Mouse (Mus musculus): Measurements from ENCODE around the gene Mad1l1. TPM values are rescaled to one million over a fixed set of nuclear protein-coding genes. Genes with fewer than 3 reads are reported as not detected.

The Mad1l1 gene
- polyA plus RNA-seq, 1 experiment = 51.5 TPM

- Histone ChIP-seq H3K36me3 (ENCODE audit: control insufficient read depth, insufficient read depth) (peaks cover 6% of the 10 kb centered on the region), H3K27me3 (ENCODE audit: control insufficient read depth, insufficient read depth, insufficient read length) (no peaks in the 10 kb centered on the region), H3K79me3 (ENCODE audit: low read depth) (no peaks in the 10 kb centered on the region), H3K4me3 (ENCODE audit: insufficient read depth, poor library complexity, severe bottlenecking) (no peak overlapping the region), H3K79me2 (ENCODE audit: control insufficient read depth, insufficient read depth) (no peaks in the 10 kb centered on the region), H3ac (ENCODE audit: control insufficient read depth, insufficient read length, low read depth) (no peak overlapping the region)
- TF ChIP-seq CTCF (IDR thresholded peaks at IDR 0.05; ENCODE audit: control insufficient read depth, insufficient read depth, insufficient read length) (no peak), MAX (IDR thresholded peaks at IDR 0.05) (no peak), CEBPB (IDR thresholded peaks at IDR 0.05; ENCODE audit: low read depth) (no peak), FOSL1 (IDR thresholded peaks at IDR 0.05; ENCODE audit: insufficient read depth, low read length, poor library complexity, severe bottlenecking) (no peak), MYOD1 (IDR thresholded peaks at IDR 0.05; ENCODE audit: control insufficient read depth, insufficient read length, low read depth) (no peak), USF1 (IDR thresholded peaks at IDR 0.05; ENCODE audit: low read depth) (no peak), MYOG (IDR thresholded peaks at IDR 0.05; ENCODE audit: control insufficient read depth, extremely low read depth, insufficient read length) (no peak)
Measured at GRCm38 (mm10) chr5:140248101-140248500, 73.3 kb downstream of the Mad1l1 start.

- no peak overlapping the region for H3K4me3 ChIP-seq (ENCODE audit: insufficient read depth, poor library complexity, severe bottlenecking)
- H3K27me3 ChIP-seq (ENCODE audit: control insufficient read depth, insufficient read depth, insufficient read length) = no peaks in the 10 kb centered on the region
- no peak for TF ChIP-seq USF1 (IDR thresholded peaks at IDR 0.05; ENCODE audit: low read depth)
- no peak for TF ChIP-seq FOSL1 (IDR thresholded peaks at IDR 0.05; ENCODE audit: insufficient read depth, low read length, poor library complexity, severe bottlenecking)
- TF ChIP-seq MYOG (IDR thresholded peaks at IDR 0.05; ENCODE audit: control insufficient read depth, extremely low read depth, insufficient read length) = no peak
- no peak for TF ChIP-seq MYOD1 (IDR thresholded peaks at IDR 0.05; ENCODE audit: control insufficient read depth, insufficient read length, low read depth)
- no peak for TF ChIP-seq CEBPB (IDR thresholded peaks at IDR 0.05; ENCODE audit: low read depth)
- no peak for TF ChIP-seq CTCF (IDR thresholded peaks at IDR 0.05; ENCODE audit: control insufficient read depth, insufficient read depth, insufficient read length)
- TF ChIP-seq MAX (IDR thresholded peaks at IDR 0.05) = no peak
- H3K79me2 ChIP-seq (ENCODE audit: control insufficient read depth, insufficient read depth) = no peaks in the 10 kb centered on the region
- no peak overlapping the region for H3ac ChIP-seq (ENCODE audit: control insufficient read depth, insufficient read length, low read depth)
- H3K36me3 ChIP-seq (ENCODE audit: control insufficient read depth, insufficient read depth) = peaks cover 10% of the 10 kb centered on the region
- no peaks in the 10 kb centered on the region for H3K79me3 ChIP-seq (ENCODE audit: low read depth)
Measured at GRCm38 (mm10) chr5:140240235-140240634, 81.1 kb downstream of the Mad1l1 start.

- no peak overlapping the region for H3K4me3 ChIP-seq (ENCODE audit: insufficient read depth, poor library complexity, severe bottlenecking)
- H3K79me2 ChIP-seq (ENCODE audit: control insufficient read depth, insufficient read depth) = no peaks in the 10 kb centered on the region
- TF ChIP-seq USF1 (IDR thresholded peaks at IDR 0.05; ENCODE audit: low read depth) (no peak), MAX (IDR thresholded peaks at IDR 0.05) (no peak), MYOG (IDR thresholded peaks at IDR 0.05; ENCODE audit: control insufficient read depth, extremely low read depth, insufficient read length) (no peak), FOSL1 (IDR thresholded peaks at IDR 0.05; ENCODE audit: insufficient read depth, low read length, poor library complexity, severe bottlenecking) (no peak), CTCF (IDR thresholded peaks at IDR 0.05; ENCODE audit: control insufficient read depth, insufficient read depth, insufficient read length) (no peak), CEBPB (IDR thresholded peaks at IDR 0.05; ENCODE audit: low read depth) (no peak), MYOD1 (IDR thresholded peaks at IDR 0.05; ENCODE audit: control insufficient read depth, insufficient read length, low read depth) (no peak)
Measured at GRCm38 (mm10) chr5:140238880-140239279, 82.5 kb downstream of the Mad1l1 start.

GRCm38 (mm10) chr5:140230818-140231217 is 90.5 kb downstream of the Mad1l1 start:
- no peaks in the 10 kb centered on the region for H3K79me2 ChIP-seq (ENCODE audit: control insufficient read depth, insufficient read depth)
- H3K36me3 ChIP-seq (ENCODE audit: control insufficient read depth, insufficient read depth) = no peaks in the 10 kb centered on the region
- H3ac ChIP-seq (ENCODE audit: control insufficient read depth, insufficient read length, low read depth) = no peak overlapping the region
- H3K79me3 ChIP-seq (ENCODE audit: low read depth) = no peaks in the 10 kb centered on the region
- no peaks in the 10 kb centered on the region for H3K27me3 ChIP-seq (ENCODE audit: control insufficient read depth, insufficient read depth, insufficient read length)
- no peak for TF ChIP-seq FOSL1 (IDR thresholded peaks at IDR 0.05; ENCODE audit: insufficient read depth, low read length, poor library complexity, severe bottlenecking)
- no peak for TF ChIP-seq CEBPB (IDR thresholded peaks at IDR 0.05; ENCODE audit: low read depth)
- no peak for TF ChIP-seq MAX (IDR thresholded peaks at IDR 0.05)
- TF ChIP-seq MYOD1 (IDR thresholded peaks at IDR 0.05; ENCODE audit: control insufficient read depth, insufficient read length, low read depth) = no peak
- no peak for TF ChIP-seq MYOG (IDR thresholded peaks at IDR 0.05; ENCODE audit: control insufficient read depth, extremely low read depth, insufficient read length)
- no peak for TF ChIP-seq CTCF (IDR thresholded peaks at IDR 0.05; ENCODE audit: control insufficient read depth, insufficient read depth, insufficient read length)
- no peak for TF ChIP-seq USF1 (IDR thresholded peaks at IDR 0.05; ENCODE audit: low read depth)
- no peak overlapping the region for H3K4me3 ChIP-seq (ENCODE audit: insufficient read depth, poor library complexity, severe bottlenecking)

More at GRCm38 (mm10) chr5:140238880-140239279, 82.5 kb downstream of the Mad1l1 start:
- Histone ChIP-seq H3K79me3 (ENCODE audit: low read depth) (no peaks in the 10 kb centered on the region), H3K27me3 (ENCODE audit: control insufficient read depth, insufficient read depth, insufficient read length) (no peaks in the 10 kb centered on the region), H3ac (ENCODE audit: control insufficient read depth, insufficient read length, low read depth) (no peak overlapping the region), H3K36me3 (ENCODE audit: control insufficient read depth, insufficient read depth) (peaks cover 4% of the 10 kb centered on the region)

GRCm38 (mm10) chr5:140228306-140228705 is 93.0 kb downstream of the Mad1l1 start:
- Histone ChIP-seq H3K36me3 (ENCODE audit: control insufficient read depth, insufficient read depth) (no peaks in the 10 kb centered on the region), H3K4me3 (ENCODE audit: insufficient read depth, poor library complexity, severe bottlenecking) (no peak overlapping the region), H3ac (ENCODE audit: control insufficient read depth, insufficient read length, low read depth) (no peak overlapping the region), H3K27me3 (ENCODE audit: control insufficient read depth, insufficient read depth, insufficient read length) (no peaks in the 10 kb centered on the region), H3K79me3 (ENCODE audit: low read depth) (no peaks in the 10 kb centered on the region), H3K79me2 (ENCODE audit: control insufficient read depth, insufficient read depth) (no peaks in the 10 kb centered on the region)
- TF ChIP-seq FOSL1 (IDR thresholded peaks at IDR 0.05; ENCODE audit: insufficient read depth, low read length, poor library complexity, severe bottlenecking) (no peak), MYOG (IDR thresholded peaks at IDR 0.05; ENCODE audit: control insufficient read depth, extremely low read depth, insufficient read length) (no peak), MAX (IDR thresholded peaks at IDR 0.05) (no peak), USF1 (IDR thresholded peaks at IDR 0.05; ENCODE audit: low read depth) (no peak)

- no peaks in the 10 kb centered on the region for H3K27me3 ChIP-seq (ENCODE audit: control insufficient read depth, insufficient read depth, insufficient read length)
- no peaks in the 10 kb centered on the region for H3K79me2 ChIP-seq (ENCODE audit: control insufficient read depth, insufficient read depth)
- no peaks in the 10 kb centered on the region for H3K79me3 ChIP-seq (ENCODE audit: low read depth)
- H3K36me3 ChIP-seq (ENCODE audit: control insufficient read depth, insufficient read depth) = no peaks in the 10 kb centered on the region
- no peak overlapping the region for H3ac ChIP-seq (ENCODE audit: control insufficient read depth, insufficient read length, low read depth)
- no peak overlapping the region for H3K4me3 ChIP-seq (ENCODE audit: insufficient read depth, poor library complexity, severe bottlenecking)
- TF ChIP-seq MYOD1 (IDR thresholded peaks at IDR 0.05; ENCODE audit: control insufficient read depth, insufficient read length, low read depth) (no peak), USF1 (IDR thresholded peaks at IDR 0.05; ENCODE audit: low read depth) (no peak), CTCF (IDR thresholded peaks at IDR 0.05; ENCODE audit: control insufficient read depth, insufficient read depth, insufficient read length) (no peak)
Measured at GRCm38 (mm10) chr5:140226871-140227270, 94.5 kb downstream of the Mad1l1 start.

Measured in C2C12 (cell line).